Comparison of ENCODE assay signal across 19 mouse cellular contexts in the genomic region with DNA sequence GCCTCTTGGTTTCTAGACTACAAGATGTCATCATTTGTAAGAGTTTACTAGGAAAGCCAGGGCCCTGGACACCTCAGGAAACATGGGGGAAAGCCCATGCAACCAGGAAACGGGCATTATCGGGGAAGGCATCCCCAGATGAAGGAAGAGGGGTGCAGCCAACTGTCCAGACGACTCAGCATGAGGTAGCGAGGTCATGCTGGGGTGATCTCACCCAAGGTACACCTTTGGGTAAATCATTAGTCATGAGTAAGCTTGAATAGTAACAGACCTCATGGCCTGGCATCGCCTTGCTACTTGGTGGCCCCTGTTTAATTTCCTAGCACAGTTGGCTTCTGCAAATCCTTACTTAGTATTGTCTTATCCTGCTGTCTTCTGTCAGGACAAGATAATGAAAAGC.
DNase-seq lines count a peak whose midpoint lies in the region; ATAC-seq and TF ChIP-seq lines count a peak whose summit lies in the region.
"Had no signal": no experiment of that assay in that cellular context is flagged by ENCODE, and none has a peak within 500 bp of the region (broad histone marks: within the 10 kb centered on the region; RNA-seq: fewer than 3 reads in every experiment).

No protein-coding gene starts in this region.

- H3K27me3 ChIP-seq in kidney, embryonic 14.5 days (ENCODE audit: control insufficient read depth, insufficient read depth, low read length) = no peaks in the 10 kb centered on the region
- no peaks in the 10 kb centered on the region for H3K27me3 ChIP-seq in kidney, adult 2 months (replicated peaks; ENCODE audit: control insufficient read depth, insufficient read depth, low read length)
- no peaks in the 10 kb centered on the region for H3K27me3 ChIP-seq in lung, postnatal 0 days (replicated peaks; ENCODE audit: insufficient read depth, low read length)
- H3K27me3 ChIP-seq: embryonic facial prominence, embryonic 13.5 days; forebrain, embryonic 15.5 days; heart, embryonic 15.5 days; limb, embryonic 12.5 days; midbrain, embryonic 15.5 days had no signal

- H3K9me3 ChIP-seq in kidney, embryonic 14.5 days (ENCODE audit: control insufficient read depth, low read length) = no peaks in the 10 kb centered on the region
- H3K9me3 ChIP-seq in lung, postnatal 0 days (ENCODE audit: low read length) = no peaks in the 10 kb centered on the region
- H3K9me3 ChIP-seq: embryonic facial prominence, embryonic 13.5 days; forebrain, embryonic 15.5 days; heart, embryonic 15.5 days; limb, embryonic 12.5 days; midbrain, embryonic 15.5 days had no signal

- TF ChIP-seq CTCF in kidney, adult 2 months (conservative IDR thresholded peaks at IDR 0.05; ENCODE audit: insufficient read depth, insufficient read length, low read depth, low read length) = no peak
- TF ChIP-seq CTCF in lung, postnatal 0 days (IDR thresholded peaks at IDR 0.05) = no peak

- WGBS in kidney, embryonic 14.5 days = 69% methylated on average over 5 of the region's 5 CpGs
- WGBS in kidney, adult 2 months = 27% methylated on average over 5 of the region's 5 CpGs
- 68% methylated on average over 5 of the region's 5 CpGs for WGBS in lung, postnatal 0 days

- DNase-seq in kidney, adult 18-20 months = peak; percentile 76
- DNase-seq in cerebellum, adult 18-20 months = peak; percentile 55 to 67
- peak; percentile 93 for DNase-seq in kidney, adult 2 months
- DNase-seq in kidney, postnatal 25 days = peak; percentile 73 to 90
- no peak for DNase-seq in layer of hippocampus, postnatal 36 days
- DNase-seq in lung, postnatal 0 days (ENCODE audit: low spot score) = no peak
- no peak for DNase-seq in frontal cortex, postnatal 36 days (ENCODE audit: low spot score in 2 of 2)
- DNase-seq: gastrocnemius, postnatal 36 days; lung, adult 18-20 months; retina, postnatal 1 day; right cerebral cortex, postnatal 4 days had no signal

- H3K4me3 ChIP-seq in kidney, embryonic 14.5 days (ENCODE audit: low read length) = no peak overlapping the region
- H3K4me3 ChIP-seq in kidney, adult 2 months (ENCODE audit: insufficient read depth, low read depth, low read length) = no peak overlapping the region
- no peak overlapping the region for H3K4me3 ChIP-seq in lung, postnatal 0 days (ENCODE audit: low read depth, low read length)
- H3K4me3 ChIP-seq: embryonic facial prominence, embryonic 13.5 days; forebrain, embryonic 15.5 days; heart, embryonic 15.5 days; limb, embryonic 12.5 days; midbrain, embryonic 15.5 days had no signal

- no peaks in the 10 kb centered on the region for H3K4me1 ChIP-seq in kidney, embryonic 14.5 days (ENCODE audit: control insufficient read depth, insufficient read depth, low read length)
- H3K4me1 ChIP-seq in kidney, adult 2 months (ENCODE audit: control insufficient read depth, insufficient read depth, low read length) = peaks cover 33% of the 10 kb centered on the region
- no peaks in the 10 kb centered on the region for H3K4me1 ChIP-seq in lung, postnatal 0 days (ENCODE audit: insufficient read depth, low read depth, low read length)
- H3K4me1 ChIP-seq: embryonic facial prominence, embryonic 13.5 days; heart, embryonic 15.5 days; limb, embryonic 12.5 days; midbrain, embryonic 15.5 days had no signal

- no peak overlapping the region for H3K27ac ChIP-seq in kidney, embryonic 14.5 days (ENCODE audit: low read depth, low read length)
- peak overlapping the region; percentile 85 for H3K27ac ChIP-seq in kidney, adult 2 months (ENCODE audit: insufficient read depth, low read depth, low read length)
- H3K27ac ChIP-seq in lung, postnatal 0 days (ENCODE audit: low read length) = no peak overlapping the region
- H3K27ac ChIP-seq: embryonic facial prominence, embryonic 13.5 days; forebrain, embryonic 15.5 days; heart, embryonic 15.5 days; hindbrain, postnatal 0 days; limb, embryonic 12.5 days; midbrain, embryonic 15.5 days had no signal

- no peak for ATAC-seq in kidney, embryonic 14.5 days (ENCODE audit: low FRiP score, low TSS enrichment)
- ATAC-seq in lung, postnatal 0 days = no peak
- ATAC-seq: forebrain, embryonic 15.5 days; hindbrain, postnatal 0 days; intestine, postnatal 0 days; midbrain, embryonic 15.5 days had no signal

- H3K9ac ChIP-seq in kidney, embryonic 14.5 days (ENCODE audit: low read depth, low read length) = no peak overlapping the region
- H3K9ac ChIP-seq in lung, postnatal 0 days (replicated peaks; ENCODE audit: low read depth) = no peak overlapping the region
- H3K9ac ChIP-seq: embryonic facial prominence, embryonic 13.5 days; forebrain, embryonic 15.5 days; heart, embryonic 15.5 days; limb, embryonic 12.5 days; midbrain, embryonic 15.5 days had no signal

- no peak overlapping the region for H3K4me2 ChIP-seq in kidney, embryonic 14.5 days (replicated peaks; ENCODE audit: low read depth, low read length)
- H3K4me2 ChIP-seq in lung, postnatal 0 days (replicated peaks; ENCODE audit: low read depth, low read length) = no peak overlapping the region
- H3K4me2 ChIP-seq: embryonic facial prominence, embryonic 13.5 days; forebrain, embryonic 15.5 days; heart, embryonic 15.5 days; limb, embryonic 12.5 days; midbrain, embryonic 15.5 days had no signal

- no peak for TF ChIP-seq EP300 in lung, postnatal 0 days (IDR thresholded peaks at IDR 0.05)

- no peaks in the 10 kb centered on the region for H3K36me3 ChIP-seq in kidney, embryonic 14.5 days (ENCODE audit: control insufficient read depth, insufficient read depth, low read length)
- no peaks in the 10 kb centered on the region for H3K36me3 ChIP-seq in kidney, adult 2 months (ENCODE audit: control insufficient read depth, insufficient read depth, low read length)
- H3K36me3 ChIP-seq in lung, postnatal 0 days (ENCODE audit: insufficient read depth, low read length) = no peaks in the 10 kb centered on the region
- H3K36me3 ChIP-seq: embryonic facial prominence, embryonic 13.5 days; forebrain, embryonic 15.5 days; heart, embryonic 15.5 days; limb, embryonic 12.5 days; midbrain, embryonic 15.5 days had no signal

- no peak for TF ChIP-seq POLR2A in kidney, adult 2 months (IDR thresholded peaks at IDR 0.05; ENCODE audit: low read depth, low read length)

Comparison
In these comparisons a context has a peak if more than half of its experiments do, and no peak if none do; other contexts are left out.
1. DNase-seq: peak in kidney, adult 18-20 months (single experiment), cerebellum, adult 18-20 months (2 of 2), kidney, adult 2 months (single experiment) and kidney, postnatal 25 days (2 of 2); none in layer of hippocampus, postnatal 36 days (0 of 2), lung, postnatal 0 days (single experiment) and frontal cortex, postnatal 36 days (0 of 2).